Comparison of ENCODE assay signal across 12 mouse cellular contexts in genomic region chr9:103133493-103134124, GRCm38 (mm10). TPM values are rescaled to one million over a fixed set of nuclear protein-coding genes. Genes with fewer than 3 reads are reported as not detected.
A peak's percentile ranks its signal among the peaks of the same experiment; 100 is the strongest.
DNase-seq lines count a peak whose midpoint lies in the region; ATAC-seq and TF ChIP-seq lines count a peak whose summit lies in the region.
"Had no signal": no experiment of that assay in that cellular context is flagged by ENCODE, and none has a peak within 500 bp of the region (broad histone marks: within the 10 kb centered on the region; RNA-seq: fewer than 3 reads in every experiment).

No protein-coding gene starts in this region.

- no peak overlapping the region for H3K4me3 ChIP-seq in cerebellum, adult 2 months (replicated peaks; ENCODE audit: insufficient read depth, low read depth, low read length)
- H3K4me3 ChIP-seq in hindbrain, embryonic 11.5 days (ENCODE audit: low read depth, low read length) = no peak overlapping the region
- no peak overlapping the region for H3K4me3 ChIP-seq in midbrain, embryonic 16.5 days (ENCODE audit: low read depth, low read length)
- H3K4me3 ChIP-seq in intestine, embryonic 15.5 days (replicated peaks) = no peak overlapping the region
- H3K4me3 ChIP-seq: limb, embryonic 13.5 days had no signal

- peak overlapping the region; percentile 34 for H3K27ac ChIP-seq in cerebellum, adult 2 months (ENCODE audit: insufficient read depth, low read length)
- H3K27ac ChIP-seq in hindbrain, embryonic 11.5 days (ENCODE audit: low read depth, low read length) = peak overlapping the region; percentile 70
- peak overlapping the region; percentile 54 for H3K27ac ChIP-seq in midbrain, embryonic 16.5 days (ENCODE audit: low read length)
- no peak overlapping the region for H3K27ac ChIP-seq in intestine, embryonic 15.5 days
- H3K27ac ChIP-seq: limb, embryonic 13.5 days had no signal

- no peak for TF ChIP-seq CTCF in cerebellum, adult 2 months (IDR thresholded peaks at IDR 0.05; ENCODE audit: borderline replicate concordance, insufficient read depth, low read depth, low read length)
- TF ChIP-seq CTCF in brain, embryonic 14.5 days (IDR thresholded peaks at IDR 0.05; ENCODE audit: borderline replicate concordance, extremely low read depth, insufficient read depth, insufficient read length) = no peak

- H3K9me3 ChIP-seq in hindbrain, embryonic 11.5 days (ENCODE audit: control insufficient read depth, low read length) = no peaks in the 10 kb centered on the region
- no peaks in the 10 kb centered on the region for H3K9me3 ChIP-seq in midbrain, embryonic 16.5 days (replicated peaks; ENCODE audit: control insufficient read depth, low read length, poor library complexity, severe bottlenecking)
- H3K9me3 ChIP-seq in intestine, embryonic 15.5 days = no peaks in the 10 kb centered on the region
- H3K9me3 ChIP-seq: limb, embryonic 13.5 days had no signal

- H3K4me1 ChIP-seq in cerebellum, adult 2 months (ENCODE audit: control insufficient read depth, insufficient read depth, low read length) = peaks cover 49% of the 10 kb centered on the region
- peaks cover 16% of the 10 kb centered on the region for H3K4me1 ChIP-seq in hindbrain, embryonic 11.5 days (replicated peaks; ENCODE audit: control insufficient read depth, insufficient read depth, low read length)
- peaks cover 24% of the 10 kb centered on the region for H3K4me1 ChIP-seq in midbrain, embryonic 16.5 days (ENCODE audit: control insufficient read depth, insufficient read depth, low read length)
- H3K4me1 ChIP-seq in intestine, embryonic 15.5 days (replicated peaks) = 0 out of 2 replicates have a peak, but pooled peaks cover 3% of the 10 kb centered on the region

- 22% methylated on average over 6 of the region's 6 CpGs for WGBS in cerebellum, adult 2 months
- 17% methylated on average over 6 of the region's 6 CpGs for WGBS in hindbrain, embryonic 11.5 days
- WGBS in midbrain, embryonic 16.5 days = 19% methylated on average over 6 of the region's 6 CpGs
- 57% methylated on average over 6 of the region's 6 CpGs for WGBS in intestine, embryonic 15.5 days

- H3K36me3 ChIP-seq in hindbrain, embryonic 11.5 days (ENCODE audit: control insufficient read depth, insufficient read depth, low read length) = peaks cover 3% of the 10 kb centered on the region; the same call in 1 of the 2 replicates
- no peaks in the 10 kb centered on the region for H3K36me3 ChIP-seq in midbrain, embryonic 16.5 days (ENCODE audit: control insufficient read depth, insufficient read depth, low read length)
- H3K36me3 ChIP-seq in intestine, embryonic 15.5 days = no peaks in the 10 kb centered on the region
- H3K36me3 ChIP-seq: limb, embryonic 13.5 days had no signal

- H3K27me3 ChIP-seq in cerebellum, adult 2 months (ENCODE audit: control insufficient read depth, insufficient read depth, low read length) = no peaks in the 10 kb centered on the region
- no peaks in the 10 kb centered on the region for H3K27me3 ChIP-seq in hindbrain, embryonic 11.5 days (ENCODE audit: control insufficient read depth, insufficient read depth, low read length)
- no peaks in the 10 kb centered on the region for H3K27me3 ChIP-seq in midbrain, embryonic 16.5 days (ENCODE audit: control insufficient read depth, insufficient read depth, low read depth, low read length)
- no peaks in the 10 kb centered on the region for H3K27me3 ChIP-seq in intestine, embryonic 15.5 days (replicated peaks)
- H3K27me3 ChIP-seq: limb, embryonic 13.5 days had no signal

- peak overlapping the region; percentile 44; the same call in 1 of the 2 replicates for H3K9ac ChIP-seq in hindbrain, embryonic 11.5 days (ENCODE audit: low read depth, low read length)
- peak overlapping the region; percentile 1; the same call in 1 of the 2 replicates for H3K9ac ChIP-seq in midbrain, embryonic 16.5 days (ENCODE audit: low read depth, low read length)
- H3K9ac ChIP-seq in intestine, embryonic 15.5 days = no peak overlapping the region
- H3K9ac ChIP-seq: limb, embryonic 13.5 days; lung, embryonic 14.5 days had no signal

- H3K4me2 ChIP-seq in hindbrain, embryonic 11.5 days (replicated peaks; ENCODE audit: low read depth, low read length) = 0 out of 2 replicates have a peak overlapping the region, but pooled peaks have one; percentile 7
- H3K4me2 ChIP-seq in midbrain, embryonic 16.5 days (ENCODE audit: low read length) = no peak overlapping the region
- no peak overlapping the region for H3K4me2 ChIP-seq in intestine, embryonic 15.5 days (replicated peaks)
- H3K4me2 ChIP-seq: limb, embryonic 13.5 days; lung, embryonic 14.5 days had no signal

- no peak for TF ChIP-seq POLR2A in cerebellum, adult 2 months (IDR thresholded peaks at IDR 0.05; ENCODE audit: borderline replicate concordance, insufficient read depth, low read length)
- TF ChIP-seq POLR2A in brain, embryonic 14.5 days (IDR thresholded peaks at IDR 0.05; ENCODE audit: borderline replicate concordance, extremely low read depth, insufficient read depth, insufficient read length, poor library complexity, severe bottlenecking) = no peak

- ATAC-seq in hindbrain, embryonic 11.5 days (ENCODE audit: low FRiP score) = peak; percentile 65
- peak; percentile 40; the same call in 1 of the 2 replicates for ATAC-seq in midbrain, embryonic 16.5 days
- ATAC-seq in intestine, embryonic 15.5 days = no peak

- no peak for DNase-seq in cerebellum, adult 2 months
- DNase-seq in cerebellum, postnatal 4 days (ENCODE audit: low spot score in 2 of 2) = no peak
- DNase-seq in brain, embryonic 14.5 days (ENCODE audit: low read depth) = peak; percentile 74
- no peak for DNase-seq in hindbrain, embryonic 11.5 days (ENCODE audit: low spot score)
- DNase-seq in lung, postnatal 14 days = no peak
- no peak for DNase-seq in thymus, postnatal 25 days
- DNase-seq: cerebellum, adult 8-10 months; kidney, adult 18-20 months; lung, embryonic 14.5 days had no signal

RNA-seq across cellular contexts. Expression of gene Rab6b, which starts 22.0 kb away (rescaled TPM):
- 188 and 199 TPM in 2 replicates for polyA plus RNA-seq in cerebellum, adult 2 months (2012; rRNA removed)
- 54.5 and 125 TPM in 2 replicates for polyA plus RNA-seq in brain, embryonic 14.5 days (2012; rRNA removed)
- 24.1 and 24.2 TPM in 2 replicates for polyA plus RNA-seq in hindbrain, embryonic 11.5 days (2014; fragmentation: Nextera tagmentation; extraction: Ambion mirVana)
- polyA plus RNA-seq in midbrain, embryonic 16.5 days (2015; fragmentation: Nextera tagmentation; extraction: Ambion mirVana) = 108 and 126 TPM in 2 replicates
- 5.7 and 5.9 TPM in 2 replicates for polyA plus RNA-seq in intestine, embryonic 15.5 days (2015; fragmentation: Nextera tagmentation; extraction: Ambion mirVana)
